Mouse (Mus musculus) kidney, adult 8-10 months (tissue): Measurements from ENCODE around the gene Tex50.

ENCODE experiments used
- DNase-seq, 2 experiments: peaks; one replicate each; pipeline ENCODE4 v3.0.0; 2022

Tex50 gene

GRCm38 (mm10) chr1:161122661-161123418, 36.3 kb downstream of the Tex50 start:
- DNase-seq: peak; percentile 62 to 76

GRCm38 (mm10) chr1:161114591-161114990, 44.5 kb downstream of the Tex50 start:
- peak in 1 of 2 experiments; percentile 39 for DNase-seq

- DNase-seq: peak; percentile 41 to 64
Observed at GRCm38 (mm10) chr1:161109216-161109615, 49.9 kb downstream of the Tex50 start.
